ENCODE assay signal across 17 mouse cellular contexts in the genomic region with DNA sequence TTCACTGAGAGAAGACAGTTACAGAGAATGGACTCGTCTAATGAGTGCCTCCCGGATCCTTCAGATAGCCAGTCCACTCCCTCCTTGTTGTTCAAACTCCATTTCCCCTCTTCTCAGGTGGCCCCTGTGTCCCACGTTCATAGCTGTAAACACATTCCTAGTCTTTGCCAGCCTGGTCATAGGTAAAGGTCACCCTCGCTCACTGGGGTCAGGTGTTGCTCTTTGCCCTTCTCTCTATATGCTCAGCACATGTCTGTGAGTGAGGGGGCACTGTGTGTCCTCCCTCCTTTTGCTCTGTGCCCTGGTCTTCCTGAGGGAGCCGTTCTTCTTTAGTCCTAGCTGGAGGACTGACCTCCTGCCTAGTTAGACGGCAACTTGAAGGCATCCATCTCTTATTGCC. TPM values are rescaled to one million over a fixed set of nuclear protein-coding genes. Genes with fewer than 3 reads are reported as not detected.
DNase-seq lines count a peak whose midpoint lies in the region; ATAC-seq and TF ChIP-seq lines count a peak whose summit lies in the region.
"Had no signal": no experiment of that assay in that cellular context is flagged by ENCODE, and none has a peak within 500 bp of the region (broad histone marks: within the 10 kb centered on the region; RNA-seq: fewer than 3 reads in every experiment).

No protein-coding gene starts in this region.

- TF ChIP-seq EP300 in CH12.LX (IDR thresholded peaks at IDR 0.05; ENCODE audit: low read length) = no peak
- TF ChIP-seq EP300 in stomach, postnatal 0 days (optimal IDR thresholded peaks at IDR 0.05) = no peak

- H3K9me3 ChIP-seq in hindbrain, embryonic 14.5 days (ENCODE audit: control insufficient read depth, low read length) = no peaks in the 10 kb centered on the region
- H3K9me3 ChIP-seq in hindbrain, embryonic 13.5 days = no peaks in the 10 kb centered on the region
- no peaks in the 10 kb centered on the region for H3K9me3 ChIP-seq in CH12.LX (replicated peaks; ENCODE audit: low read length)
- no peaks in the 10 kb centered on the region for H3K9me3 ChIP-seq in liver, embryonic 15.5 days (replicated peaks)
- no peaks in the 10 kb centered on the region for H3K9me3 ChIP-seq in stomach, postnatal 0 days (ENCODE audit: control insufficient read depth, low read length)
- H3K9me3 ChIP-seq: embryonic facial prominence, embryonic 15.5 days had no signal

- no peak for TF ChIP-seq RAD21 in CH12.LX (IDR thresholded peaks at IDR 0.05; ENCODE audit: low read depth, low read length)

- TF ChIP-seq POLR2A in CH12.LX (IDR thresholded peaks at IDR 0.05; ENCODE audit: low read depth, low read length) = no peak

- no peak for TF ChIP-seq CTCF in CH12.LX (conservative IDR thresholded peaks at IDR 0.05 in 1 of 2, IDR thresholded peaks at IDR 0.05 in 1 of 2; ENCODE audit: low read depth in 2 of 2, low read length in 2 of 2)
- no peak for TF ChIP-seq CTCF in stomach, postnatal 0 days (IDR thresholded peaks at IDR 0.05; ENCODE audit: low read depth)

- dilution Hi-C loops in CH12.LX (cut with MboI; ENCODE audit: extremely low pct_ligation_motif_present, extremely low pct_unique_long_range_greater_than_20kb, low sequenced_read_pairs) = no loop called here

- 94% methylated on average over 6 of the region's 6 CpGs for WGBS in hindbrain, embryonic 14.5 days
- 87% methylated on average over 6 of the region's 6 CpGs for WGBS in hindbrain, embryonic 13.5 days
- 74% methylated on average over 6 of the region's 6 CpGs for WGBS in liver, embryonic 15.5 days (ENCODE audit: insufficient replicate concordance)
- 77% methylated on average over 6 of the region's 6 CpGs for WGBS in stomach, postnatal 0 days

- peak overlapping the region; percentile 90; the same call in 1 of the 2 replicates for H3K4me2 ChIP-seq in hindbrain, embryonic 14.5 days (replicated peaks)
- no peak overlapping the region for H3K4me2 ChIP-seq in hindbrain, embryonic 13.5 days
- H3K4me2 ChIP-seq in CH12.LX (ENCODE audit: insufficient read depth, low read depth, poor library complexity, severe bottlenecking) = no peak overlapping the region
- peak overlapping the region; percentile 86; the same call in 1 of the 2 replicates for H3K4me2 ChIP-seq in liver, embryonic 15.5 days
- no peak overlapping the region for H3K4me2 ChIP-seq in stomach, postnatal 0 days (replicated peaks; ENCODE audit: low read depth)

- H3K27me3 ChIP-seq in hindbrain, embryonic 14.5 days (ENCODE audit: control insufficient read depth, insufficient read depth, low read length) = peaks cover 4% of the 10 kb centered on the region
- H3K27me3 ChIP-seq in hindbrain, embryonic 13.5 days = peaks cover 24% of the 10 kb centered on the region
- no peaks in the 10 kb centered on the region for H3K27me3 ChIP-seq in CH12.LX (replicated peaks)
- peaks cover 9% of the 10 kb centered on the region for H3K27me3 ChIP-seq in liver, embryonic 15.5 days
- H3K27me3 ChIP-seq in stomach, postnatal 0 days (ENCODE audit: control insufficient read depth, insufficient read depth, low read length) = no peaks in the 10 kb centered on the region
- H3K27me3 ChIP-seq: embryonic facial prominence, embryonic 15.5 days had no signal

- peak; percentile 8 for DNase-seq in cerebellum, adult 8-10 months
- no peak for DNase-seq in cerebellum, postnatal 10 days
- no peak for DNase-seq in hindbrain, embryonic 14.5 days (ENCODE audit: low spot score)
- no peak for DNase-seq in CH12.LX (ENCODE audit: extremely low read depth)
- DNase-seq in thymus, postnatal 10 days (ENCODE audit: low spot score in 2 of 2) = no peak
- no peak for DNase-seq in stomach, postnatal 0 days (ENCODE audit: low spot score)
- DNase-seq: adrenal gland, postnatal 10 days; cerebellum, adult 11 months; heart, postnatal 4 days; kidney, postnatal 10 days; spleen, adult 18-20 months had no signal

- H3K79me2 ChIP-seq in CH12.LX (replicated peaks; ENCODE audit: control insufficient read depth, extremely low read depth, insufficient read depth, poor library complexity, severe bottlenecking) = peaks cover 14% of the 10 kb centered on the region

- H3K36me3 ChIP-seq in hindbrain, embryonic 14.5 days (replicated peaks; ENCODE audit: control insufficient read depth, insufficient read depth) = peaks cover 36% of the 10 kb centered on the region
- H3K36me3 ChIP-seq in hindbrain, embryonic 13.5 days = peaks cover 46% of the 10 kb centered on the region
- peaks cover 35 to 57% of the 10 kb centered on the region in 2 experiments for H3K36me3 ChIP-seq in CH12.LX (replicated peaks in 1 of 2; ENCODE audit: control insufficient read depth in 1 of 2, insufficient read depth in 1 of 2, low read length in 1 of 2)
- H3K36me3 ChIP-seq in liver, embryonic 15.5 days (replicated peaks) = peaks cover 29% of the 10 kb centered on the region
- peaks cover 15% of the 10 kb centered on the region for H3K36me3 ChIP-seq in stomach, postnatal 0 days (ENCODE audit: control insufficient read depth, insufficient read depth, low read length)

- H3K9ac ChIP-seq in hindbrain, embryonic 14.5 days = no peak overlapping the region
- H3K9ac ChIP-seq in hindbrain, embryonic 13.5 days = no peak overlapping the region
- H3K9ac ChIP-seq in CH12.LX (ENCODE audit: insufficient read depth, low read depth) = no peak overlapping the region
- H3K9ac ChIP-seq in liver, embryonic 15.5 days = no peak overlapping the region
- H3K9ac ChIP-seq in stomach, postnatal 0 days (ENCODE audit: low read length) = no peak overlapping the region
- H3K9ac ChIP-seq: embryonic facial prominence, embryonic 15.5 days had no signal

- in situ Hi-C loops in CH12.LX (cut with MboI; ENCODE audit: low pct_ligation_motif_present, low pct_unique_long_range_greater_than_20kb, low sequenced_read_pairs) = no loop called here

- peaks cover 9% of the 10 kb centered on the region; the same call in 1 of the 2 replicates for H3K4me1 ChIP-seq in hindbrain, embryonic 14.5 days (replicated peaks; ENCODE audit: control insufficient read depth, insufficient read depth, low read length)
- H3K4me1 ChIP-seq in hindbrain, embryonic 13.5 days (replicated peaks) = peaks cover 28% of the 10 kb centered on the region
- H3K4me1 ChIP-seq in CH12.LX (ENCODE audit: control insufficient read depth in 1 of 2, insufficient read depth in 2 of 2) = peaks cover 4 to 17% of the 10 kb centered on the region in 2 experiments; a peak in 3 of 4 replicates
- peaks cover 28% of the 10 kb centered on the region for H3K4me1 ChIP-seq in liver, embryonic 15.5 days (replicated peaks)
- H3K4me1 ChIP-seq in stomach, postnatal 0 days (replicated peaks; ENCODE audit: control insufficient read depth, insufficient read depth) = no peaks in the 10 kb centered on the region; the same call in none of the 2 replicates

- no peak overlapping the region for H3K4me3 ChIP-seq in hindbrain, embryonic 14.5 days (replicated peaks; ENCODE audit: low read length)
- H3K4me3 ChIP-seq in hindbrain, embryonic 13.5 days = no peak overlapping the region
- no peak overlapping the region for H3K4me3 ChIP-seq in CH12.LX (replicated peaks in 1 of 3; ENCODE audit: low read depth in 2 of 3, low read length in 2 of 3, poor library complexity in 1 of 3)
- no peak overlapping the region for H3K4me3 ChIP-seq in liver, embryonic 15.5 days (replicated peaks)
- H3K4me3 ChIP-seq in stomach, postnatal 0 days (ENCODE audit: low read depth, low read length) = no peak overlapping the region

- no peak for ATAC-seq in hindbrain, embryonic 14.5 days (ENCODE audit: low FRiP score)
- no peak for ATAC-seq in hindbrain, embryonic 13.5 days (ENCODE audit: low FRiP score)
- no peak for ATAC-seq in liver, embryonic 15.5 days (ENCODE audit: insufficient read depth)
- no peak for ATAC-seq in stomach, postnatal 0 days (ENCODE audit: low FRiP score, low TSS enrichment)
- ATAC-seq: inflammation-experienced regulatory T-cells, adult 6 months; midbrain, embryonic 16.5 days had no signal

- H3K27ac ChIP-seq in hindbrain, embryonic 14.5 days = no peak overlapping the region
- no peak overlapping the region for H3K27ac ChIP-seq in hindbrain, embryonic 13.5 days
- 0 out of 2 replicates have a peak overlapping the region, but pooled peaks have one; percentile 24 for H3K27ac ChIP-seq in CH12.LX (ENCODE audit: insufficient read depth, low read depth)
- H3K27ac ChIP-seq in liver, embryonic 15.5 days (replicated peaks) = 0 out of 2 replicates have a peak overlapping the region, but pooled peaks have one; percentile 48
- no peak overlapping the region for H3K27ac ChIP-seq in stomach, postnatal 0 days (replicated peaks)
- H3K27ac ChIP-seq: embryonic facial prominence, embryonic 15.5 days; layer of hippocampus, adult 2 months had no signal

RNA-seq across cellular contexts. Expression of gene Adprhl2, which starts 1.7 kb away (rescaled TPM):
- polyA plus RNA-seq in hindbrain, embryonic 14.5 days (2014; fragmentation: Nextera tagmentation; extraction: Ambion mirVana) = 56.4 and 57.9 TPM in 2 replicates
- polyA plus RNA-seq in hindbrain, embryonic 13.5 days (2015; fragmentation: Nextera tagmentation; extraction: Ambion mirVana) = 78.2 and 81.6 TPM in 2 replicates
- total RNA-seq in CH12.LX (2012; rRNA removed) (68.5 and 74.0 TPM in 2 replicates), CH12.LX (2014; rRNA removed) (57.3 and 59.7 TPM in 2 replicates)
- 52.0 and 62.4 TPM in 2 replicates for polyA plus RNA-seq in CH12.LX (2012; ENCODE audit: insufficient read length, low read depth)
- 26.0 and 29.4 TPM in 2 replicates for polyA plus RNA-seq in liver, embryonic 15.5 days (2015; fragmentation: Nextera tagmentation; extraction: Ambion mirVana)
- polyA plus RNA-seq in stomach, postnatal 0 days (2015; fragmentation: Nextera tagmentation; extraction: Ambion mirVana) = 33.8 and 35.7 TPM in 2 replicates

RNA-seq across cellular contexts. Expression of gene Tekt2, which starts 5.7 kb away (rescaled TPM):
- 7.2 and 8.2 TPM in 2 replicates for polyA plus RNA-seq in hindbrain, embryonic 14.5 days (2014; fragmentation: Nextera tagmentation; extraction: Ambion mirVana)
- 7.0 and 8.5 TPM in 2 replicates for polyA plus RNA-seq in hindbrain, embryonic 13.5 days (2015; fragmentation: Nextera tagmentation; extraction: Ambion mirVana)
- total RNA-seq in CH12.LX (2012; rRNA removed) (0.08 and 0.13 TPM in 2 replicates), CH12.LX (2014; rRNA removed) (not detected in 2 replicates)
- polyA plus RNA-seq in CH12.LX (2012; ENCODE audit: insufficient read length, low read depth) = 0.24 and 0.64 TPM in 2 replicates
- 0.17 and 0.50 TPM in 2 replicates for polyA plus RNA-seq in liver, embryonic 15.5 days (2015; fragmentation: Nextera tagmentation; extraction: Ambion mirVana)
- 3.6 and 3.9 TPM in 2 replicates for polyA plus RNA-seq in stomach, postnatal 0 days (2015; fragmentation: Nextera tagmentation; extraction: Ambion mirVana)
- polyA plus RNA-seq: inflammation-experienced regulatory T-cells, adult 6 months had no signal

RNA-seq across cellular contexts. Expression of gene Col8a2, which starts 33.2 kb away (rescaled TPM):
- polyA plus RNA-seq in hindbrain, embryonic 14.5 days (2014; fragmentation: Nextera tagmentation; extraction: Ambion mirVana) = 8.1 and 9.9 TPM in 2 replicates
- 7.6 and 10.1 TPM in 2 replicates for polyA plus RNA-seq in hindbrain, embryonic 13.5 days (2015; fragmentation: Nextera tagmentation; extraction: Ambion mirVana)
- total RNA-seq in CH12.LX (2012; rRNA removed) (not detected in 2 replicates), CH12.LX (2014; rRNA removed) (not detected in 2 replicates)
- not detected in 2 replicates for polyA plus RNA-seq in CH12.LX (2012; ENCODE audit: insufficient read length, low read depth)
- 1.1 TPM in 2 replicates for polyA plus RNA-seq in liver, embryonic 15.5 days (2015; fragmentation: Nextera tagmentation; extraction: Ambion mirVana)
- 6.4 and 7.8 TPM in 2 replicates for polyA plus RNA-seq in stomach, postnatal 0 days (2015; fragmentation: Nextera tagmentation; extraction: Ambion mirVana)
- polyA plus RNA-seq: inflammation-experienced regulatory T-cells, adult 6 months had no signal

RNA-seq across cellular contexts. Expression of gene Trappc3, which starts 57.7 kb away (rescaled TPM):
- 40.7 and 45.9 TPM in 2 replicates for polyA plus RNA-seq in hindbrain, embryonic 14.5 days (2014; fragmentation: Nextera tagmentation; extraction: Ambion mirVana)
- polyA plus RNA-seq in hindbrain, embryonic 13.5 days (2015; fragmentation: Nextera tagmentation; extraction: Ambion mirVana) = 160 and 168 TPM in 2 replicates
- total RNA-seq in CH12.LX (2012; rRNA removed) (72.7 and 81.1 TPM in 2 replicates), CH12.LX (2014; rRNA removed) (94.8 and 100 TPM in 2 replicates)
- polyA plus RNA-seq in CH12.LX (2012; ENCODE audit: insufficient read length, low read depth) = 73.0 and 74.1 TPM in 2 replicates
- polyA plus RNA-seq in liver, embryonic 15.5 days (2015; fragmentation: Nextera tagmentation; extraction: Ambion mirVana) = 32.1 and 32.6 TPM in 2 replicates
- polyA plus RNA-seq in stomach, postnatal 0 days (2015; fragmentation: Nextera tagmentation; extraction: Ambion mirVana) = 80.7 and 84.6 TPM in 2 replicates

Comparison
In these comparisons a context has a peak if more than half of its experiments do, and no peak if none do; other contexts are left out.
1. H3K4me2 ChIP-seq: peak in hindbrain, embryonic 14.5 days (single experiment) and liver, embryonic 15.5 days (single experiment); none in hindbrain, embryonic 13.5 days (single experiment), CH12.LX (single experiment) and stomach, postnatal 0 days (single experiment).
2. H3K27ac ChIP-seq: peak in CH12.LX (single experiment) and liver, embryonic 15.5 days (single experiment); none in hindbrain, embryonic 14.5 days (single experiment), hindbrain, embryonic 13.5 days (single experiment) and stomach, postnatal 0 days (single experiment).